Mouse (Mus musculus) embryo, embryonic 11.5 days (tissue): Measurements from ENCODE around the gene Rhog.

Experiments used
- DNase-seq: peaks from one replicate; pipeline ENCODE4 v3.0.0-alpha.2; 2012; ENCODE audit warnings: low read depth, low spot score

Gene Rhog

DNA sequence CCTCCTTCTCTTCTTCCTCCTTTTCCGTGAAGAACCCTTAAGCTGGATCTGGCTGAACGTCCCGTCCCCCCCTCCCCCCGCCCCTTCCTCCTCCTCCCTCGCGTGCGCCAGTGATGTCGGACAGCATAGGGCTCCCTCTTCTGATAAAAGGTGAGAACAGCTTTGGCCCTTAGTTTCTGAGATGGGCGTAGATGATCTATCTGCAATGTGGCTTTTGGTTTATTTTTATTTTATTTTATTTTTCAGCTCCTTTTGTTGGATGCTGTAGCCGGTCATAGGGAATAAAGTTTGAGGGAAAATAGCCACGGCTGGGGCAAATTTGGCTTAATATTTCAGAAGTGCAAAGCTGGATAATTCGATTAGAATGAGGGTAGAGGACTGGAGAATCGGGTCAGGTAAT lies 33.5 kb downstream of the Rhog start:
- peak; percentile 37 for DNase-seq

DNA sequence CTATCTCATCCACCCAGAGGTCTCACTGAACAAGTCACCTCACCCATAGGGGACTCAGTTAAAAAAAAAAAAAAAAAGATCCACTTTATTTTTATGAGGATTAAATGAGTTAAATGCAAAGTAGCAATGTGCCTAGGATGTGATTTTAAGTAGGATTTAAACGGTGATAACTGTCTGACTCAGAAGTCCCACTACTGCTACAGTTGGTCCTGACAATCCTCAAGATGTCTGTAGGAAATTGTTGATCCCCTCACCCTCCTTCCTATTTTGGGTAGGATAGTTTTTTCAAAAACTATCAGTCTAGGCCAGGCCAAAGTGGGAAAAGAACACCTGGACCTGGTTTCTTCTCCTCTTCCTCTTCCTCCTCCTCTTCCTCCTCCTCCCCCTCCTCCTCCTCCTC lies 34.0 kb downstream of the Rhog start:
- no peak for DNase-seq

DNA sequence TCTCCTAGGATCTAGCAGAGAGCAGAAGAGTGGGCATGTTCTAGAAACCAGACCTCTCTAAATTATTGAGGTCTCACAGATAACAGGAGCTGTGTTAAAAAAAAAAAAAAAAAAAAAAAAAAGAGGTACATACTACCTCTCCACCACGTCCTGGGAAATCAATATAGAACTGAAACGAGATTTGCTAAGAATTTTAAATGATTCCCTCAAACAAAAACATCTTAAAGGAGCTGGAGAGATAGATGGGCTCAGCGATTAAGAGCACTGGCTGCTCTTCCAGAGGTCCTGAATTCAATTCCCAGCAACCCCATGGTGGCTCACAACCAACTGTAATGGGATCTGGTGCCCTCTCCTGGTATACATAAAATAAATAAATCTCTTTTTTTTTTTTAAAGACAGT lies 44.8 kb downstream of the Rhog start:
- DNase-seq, result no peak

DNA sequence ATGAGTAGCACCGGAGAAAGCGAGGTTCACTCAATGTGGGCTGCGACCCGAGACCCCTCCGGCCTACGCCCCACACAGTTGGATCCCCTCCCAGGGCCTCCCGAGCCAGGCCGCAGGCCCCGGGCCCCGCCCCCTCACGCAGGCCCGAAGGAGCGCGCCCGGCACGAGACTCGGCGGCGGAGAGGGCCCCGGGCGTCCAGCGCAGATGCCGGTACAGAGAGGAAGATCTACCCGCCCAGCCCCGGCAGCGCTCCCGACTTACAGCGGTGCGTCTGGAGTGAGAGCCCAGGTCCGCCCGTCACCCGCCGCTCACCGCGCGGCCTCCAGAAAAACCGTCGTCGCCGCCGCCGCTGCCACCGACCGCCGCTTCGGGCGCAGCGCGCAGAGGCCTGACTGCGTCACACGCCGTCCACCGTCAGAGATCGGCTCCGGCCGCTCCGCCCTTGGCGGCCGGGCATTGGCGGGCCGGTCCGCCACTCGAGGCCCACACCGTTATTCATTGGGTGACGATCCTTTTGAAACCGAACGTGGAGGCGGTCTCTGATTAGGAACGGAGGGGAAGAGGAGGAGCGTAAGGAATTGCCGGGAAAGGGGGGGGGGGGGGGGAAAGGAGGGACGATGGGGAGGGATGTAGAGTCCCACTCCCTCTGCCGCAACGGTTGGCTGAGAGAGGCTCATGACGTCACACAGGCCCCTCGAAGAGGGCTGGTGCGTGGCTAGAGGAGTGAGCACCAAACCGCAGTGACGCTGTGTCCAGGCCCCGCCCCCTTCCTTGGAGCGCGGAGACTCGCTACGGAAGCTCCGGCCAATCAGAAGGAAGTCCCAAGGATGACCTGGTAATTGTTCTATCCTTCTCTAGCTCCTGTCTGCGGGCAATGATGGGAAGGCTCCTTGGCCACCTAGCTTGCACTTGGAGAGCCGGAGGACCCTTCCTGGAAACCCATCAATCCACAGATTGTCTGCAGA lies 45.8 kb downstream of the Rhog start, which contains the start of the genes Nup98 and Pgap2:
Nup98 (minus strand) TSS at position 421 of the 966 bp plus-strand sequence.
Pgap2 (plus strand) TSS at position 453 of the 966 bp plus-strand sequence.
- peak; percentile 99 for DNase-seq

DNA sequence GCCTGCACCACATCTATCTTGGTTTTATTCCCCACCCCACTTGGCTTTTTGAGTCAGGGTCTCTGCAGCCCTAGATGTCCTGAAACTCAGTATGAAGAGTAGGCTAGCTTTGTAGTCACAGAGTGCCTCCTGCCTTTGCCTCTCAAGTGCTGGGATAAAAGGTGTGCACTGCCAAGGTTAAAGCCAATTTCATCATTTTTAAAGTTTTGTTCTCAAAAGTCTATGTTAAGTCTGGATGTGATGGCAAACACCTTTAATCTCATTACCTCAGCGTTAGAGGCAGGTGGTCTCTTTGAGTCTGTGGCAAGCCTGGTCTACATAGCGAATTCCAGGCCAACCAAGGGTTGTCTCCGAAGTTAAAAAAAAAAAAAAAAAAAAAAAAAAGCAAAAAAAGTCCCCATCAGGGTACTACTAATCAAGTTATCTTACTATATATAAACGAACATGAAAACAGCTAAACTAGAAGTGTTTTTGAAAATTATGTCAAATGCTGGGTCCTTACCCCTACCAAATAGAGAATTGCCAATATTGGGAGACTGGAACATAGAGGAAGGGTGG lies 47.0 kb downstream of the Rhog start:
- DNase-seq, result no peak

DNA sequence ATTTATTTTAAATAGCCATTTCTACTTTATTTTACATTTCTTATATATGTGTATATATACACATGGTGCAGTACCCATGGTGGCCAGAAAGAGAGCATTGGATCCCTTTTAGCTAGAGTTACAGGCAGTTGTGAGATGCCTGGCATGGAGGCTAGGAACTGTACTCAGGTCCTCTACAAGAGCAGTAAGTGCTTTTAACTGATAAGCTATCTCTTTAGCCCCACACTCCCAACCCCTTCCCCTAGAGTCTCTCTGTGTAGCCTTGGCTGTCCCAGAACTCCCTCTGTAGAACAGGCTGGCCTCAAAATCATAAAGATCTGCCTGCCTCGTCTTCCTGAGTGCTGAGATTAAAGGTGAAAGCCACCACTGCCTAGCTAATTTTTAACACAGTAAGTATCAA lies 50.2 kb downstream of the Rhog start:
- no peak for DNase-seq

DNA sequence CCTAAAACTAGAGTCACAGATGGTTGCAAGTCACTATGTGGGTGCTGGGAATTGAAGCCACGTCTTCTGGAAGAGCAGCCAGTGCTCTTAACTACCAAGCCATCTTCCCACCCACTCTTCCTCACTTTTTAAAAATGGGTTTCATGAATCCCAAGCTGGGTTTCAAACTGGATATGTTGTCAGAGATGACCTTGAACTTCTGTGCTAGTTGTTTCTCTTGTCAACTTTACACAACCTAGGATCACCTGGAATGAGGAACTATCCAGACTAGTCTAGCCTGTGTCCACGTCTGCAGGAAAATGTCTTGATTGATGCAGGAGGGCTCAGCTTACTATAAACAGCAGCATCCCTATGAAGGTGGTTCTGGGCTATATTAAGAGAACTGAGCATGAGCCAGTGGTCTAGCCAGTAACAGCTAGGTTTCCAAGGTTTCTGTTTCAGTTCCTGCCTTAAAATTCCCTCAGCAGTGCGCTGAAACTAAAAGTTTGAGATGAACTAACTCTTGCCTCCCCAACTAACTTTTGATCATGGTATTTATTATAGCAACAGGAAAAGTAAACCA lies 51.5 kb downstream of the Rhog start:
- DNase-seq, result no peak

DNA sequence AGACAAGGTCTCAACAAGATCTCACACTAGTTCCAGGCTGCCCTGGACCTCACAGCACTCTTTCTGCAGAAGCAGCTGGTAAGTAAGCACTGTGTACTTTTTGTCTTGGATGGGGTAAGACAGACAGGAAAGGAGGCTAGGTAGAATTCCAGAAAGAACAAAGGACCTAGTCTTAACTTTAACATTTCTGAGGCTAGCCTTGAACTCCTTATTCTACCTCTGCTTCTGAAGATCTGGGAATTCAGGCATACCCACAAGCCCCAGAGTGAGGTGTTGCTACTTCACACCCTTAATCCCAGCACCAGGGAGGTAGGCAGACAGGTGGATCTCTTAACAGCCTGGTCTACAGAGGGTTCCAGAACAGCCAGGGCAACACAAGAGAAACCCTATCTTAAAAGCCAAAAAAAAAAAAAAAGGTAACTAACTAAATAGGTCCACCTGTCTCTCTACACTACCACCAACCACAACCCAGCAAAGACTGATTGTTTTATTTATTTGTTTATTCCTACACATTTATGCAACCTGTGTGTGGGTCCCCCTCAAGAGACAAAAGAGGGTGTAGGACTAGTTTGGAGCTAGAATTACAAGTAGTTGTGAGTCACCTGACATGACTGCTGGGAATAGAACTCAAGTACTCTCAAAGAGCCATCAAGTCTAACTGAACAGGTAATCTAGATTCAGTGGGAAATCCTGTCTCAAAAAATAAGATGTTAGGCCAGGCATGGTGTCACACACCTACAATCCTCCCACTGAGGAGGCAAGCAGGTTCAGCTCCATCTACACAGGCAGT lies 54.7 kb downstream of the Rhog start:
- DNase-seq, result no peak

DNA sequence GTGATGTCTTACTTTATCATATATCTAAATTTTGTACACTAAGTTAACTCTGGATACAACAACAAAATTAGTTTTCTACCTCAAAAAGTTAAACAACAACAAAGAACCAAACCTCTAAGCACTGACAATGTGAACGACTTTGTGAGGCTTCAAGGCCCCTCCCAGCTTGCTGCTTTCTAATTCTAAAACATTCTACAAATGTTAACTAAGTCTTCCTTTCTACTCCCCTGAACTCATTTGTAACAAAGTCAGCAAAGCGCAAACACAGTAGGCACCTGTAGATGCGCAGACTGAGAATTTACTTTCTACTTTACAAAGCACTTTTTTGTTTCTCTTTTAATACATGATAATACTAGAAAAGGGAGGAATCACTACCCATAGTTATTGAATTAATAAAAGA lies 55.3 kb downstream of the Rhog start:
- DNase-seq, result no peak

DNA sequence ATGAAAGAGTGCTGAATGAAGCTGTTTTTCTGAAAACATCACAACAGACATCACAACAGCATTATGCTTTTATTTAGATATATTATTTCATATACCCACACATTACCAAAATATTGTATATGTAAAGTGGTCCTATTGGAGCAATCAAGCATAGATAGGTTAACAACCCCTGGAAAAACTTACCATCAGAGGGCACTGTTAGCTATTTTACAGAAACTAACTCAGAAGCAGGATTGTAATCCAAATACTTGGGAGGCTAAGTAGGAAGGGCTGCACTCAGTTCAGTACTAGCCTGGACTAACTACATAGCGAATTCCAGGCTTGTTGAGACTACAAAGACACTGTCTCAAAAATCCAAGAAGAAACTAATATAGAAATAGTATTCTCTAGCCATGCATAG lies 63.5 kb downstream of the Rhog start:
- DNase-seq, result no peak
